Mouse (Mus musculus) liver, embryonic 11.5 days (tissue): Measurements from ENCODE around the gene Kdm2b. TPM values are rescaled to one million over a fixed set of nuclear protein-coding genes. Genes with fewer than 3 reads are reported as not detected.

Experiments
- polyA plus RNA-seq: library from polyadenylated mRNA; unstranded; fragments of >200 nt; fragmentation: Nextera tagmentation; extraction: Ambion mirVana; gene quantifications from 2 replicates; pipeline ENCODE4 v1.2.1, GENCODE M21; 2014

Gene Kdm2b
- polyA plus RNA-seq, 1 experiment from 2014 or later, result 46.8 TPM

Other genes starting within 250 kb of the Kdm2b start
- gene Camkk2, start 210.4 kb downstream of the Kdm2b start, polyA plus RNA-seq, result 15.5 and 16.6 TPM in 2 replicates
- 392 and 418 TPM in 2 replicates for gene Anapc5, start 168.5 kb downstream of the Kdm2b start, polyA plus RNA-seq
- gene Rnf34, start 139.8 kb downstream of the Kdm2b start, polyA plus RNA-seq, result 24.6 and 26.5 TPM in 2 replicates
- gene Orai1, start 25.3 kb upstream of the Kdm2b start, polyA plus RNA-seq, result 8.6 and 9.6 TPM in 2 replicates
- not detected in 2 replicates for gene Morn3, start 57.2 kb upstream of the Kdm2b start, polyA plus RNA-seq
- 24.3 and 24.8 TPM in 2 replicates for gene Tmem120b, start 78.6 kb upstream of the Kdm2b start, polyA plus RNA-seq
- 4.6 and 4.8 TPM in 2 replicates for gene Rhof, start 142.9 kb upstream of the Kdm2b start, polyA plus RNA-seq
- 7.9 and 9.6 TPM in 2 replicates for gene Setd1b, start 152.4 kb upstream of the Kdm2b start, polyA plus RNA-seq
- 103 TPM in 2 replicates for gene Psmd9, start 179.6 kb upstream of the Kdm2b start, polyA plus RNA-seq
- 2.5 and 3.5 TPM in 2 replicates for gene Hpd, start 192.9 kb upstream of the Kdm2b start, polyA plus RNA-seq